Mouse (Mus musculus): ENCODE data around the gene Flvcr1. TPM values are rescaled to one million over a fixed set of nuclear protein-coding genes. Genes with fewer than 3 reads are reported as not detected.
A peak's percentile ranks its signal among the peaks of the same experiment; 100 is the strongest.

The Flvcr1 gene
- polyA plus RNA-seq, 1 experiment from 2014 or later: 9.7 TPM

- Histone ChIP-seq H3K9ac (replicated peaks) (peak overlapping the region; percentile 92), H3K36me3 (peaks cover 29% of the 10 kb centered on the region), H3K9me3 (no peaks in the 10 kb centered on the region), H3K27ac (replicated peaks) (0 out of 2 replicates have a peak overlapping the region, but pooled peaks have one; percentile 86), H3K4me2 (replicated peaks) (peak overlapping the region; percentile 98), H3K27me3 (no peaks in the 10 kb centered on the region), H3K4me1 (peaks cover 26% of the 10 kb centered on the region), H3K4me3 (peak overlapping the region; percentile 67)
- no peak for ATAC-seq (ENCODE audit: low FRiP score, low read depth)
- 55% methylated on average over 11 of the region's 11 CpGs for WGBS
Observed at GRCm38 (mm10) chr1:190976887-190977573, 48.9 kb downstream of the Flvcr1 start.

DNA sequence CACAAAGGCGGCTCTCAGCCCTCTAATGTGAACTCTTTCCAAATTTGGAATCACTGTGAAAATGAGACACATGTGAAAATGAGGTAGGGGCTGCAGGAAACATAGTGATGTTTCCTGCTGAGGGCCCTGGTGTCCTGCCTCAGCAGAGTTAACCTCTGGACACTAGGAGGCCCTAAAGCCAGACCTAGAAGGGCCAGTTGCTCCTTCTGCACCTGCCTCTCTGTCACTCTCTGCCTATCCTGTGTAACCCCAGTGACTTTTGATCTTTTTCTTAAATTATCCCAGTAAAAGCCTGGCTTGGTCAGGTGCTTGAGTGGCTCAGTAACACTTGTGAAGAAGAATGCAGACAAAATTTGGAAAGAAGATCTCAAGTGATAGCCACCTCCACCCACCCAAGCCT lies 51.1 kb downstream of the Flvcr1 start:
- Histone ChIP-seq H3K4me2 (replicated peaks) (no peak overlapping the region), H3K27ac (replicated peaks) (no peak overlapping the region), H3K9ac (replicated peaks) (no peak overlapping the region), H3K9me3 (no peaks in the 10 kb centered on the region), H3K36me3 (peaks cover 48% of the 10 kb centered on the region), H3K27me3 (no peaks in the 10 kb centered on the region), H3K4me3 (no peak overlapping the region), H3K4me1 (peaks cover 26% of the 10 kb centered on the region)
- 88% methylated on average over 1 of the region's 1 CpGs for WGBS
- no peak for ATAC-seq (ENCODE audit: low FRiP score, low read depth)

DNA sequence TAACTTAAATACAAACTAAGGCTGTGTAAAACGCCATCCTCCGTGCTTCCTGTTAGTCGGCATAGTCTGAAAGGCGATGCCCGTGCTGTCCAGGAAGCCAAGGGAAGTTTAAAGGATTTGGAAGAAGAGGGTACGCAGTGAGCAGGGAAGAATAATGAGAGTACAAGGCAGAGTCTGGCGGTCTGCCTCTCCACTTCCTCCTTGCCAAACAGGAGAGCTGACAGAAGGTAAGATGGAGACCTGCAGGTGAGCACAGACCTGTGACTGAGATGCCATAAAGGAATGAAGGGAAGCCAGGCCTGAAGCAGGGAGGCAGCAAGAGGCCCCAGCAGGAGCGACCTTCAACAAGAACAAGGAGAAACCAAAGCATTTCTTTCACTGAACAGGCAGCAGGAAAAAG lies 51.8 kb downstream of the Flvcr1 start:
- Histone ChIP-seq H3K27ac (replicated peaks) (no peak overlapping the region), H3K9ac (replicated peaks) (no peak overlapping the region), H3K36me3 (peaks cover 54% of the 10 kb centered on the region), H3K4me2 (replicated peaks) (no peak overlapping the region), H3K27me3 (no peaks in the 10 kb centered on the region), H3K9me3 (no peaks in the 10 kb centered on the region), H3K4me1 (peaks cover 21% of the 10 kb centered on the region), H3K4me3 (no peak overlapping the region)
- WGBS: 87% methylated on average over 8 of the region's 8 CpGs
- ATAC-seq (ENCODE audit: low FRiP score, low read depth): no peak

GRCm38 (mm10) chr1:190972612-190973192 lies 53.3 kb downstream of the Flvcr1 start:
- H3K4me2 ChIP-seq (replicated peaks): no peak overlapping the region
- no peak overlapping the region for H3K4me3 ChIP-seq
- peaks cover 63% of the 10 kb centered on the region for H3K36me3 ChIP-seq
- no peak for ATAC-seq (ENCODE audit: low FRiP score, low read depth)
- no peak overlapping the region for H3K27ac ChIP-seq (replicated peaks)
- H3K4me1 ChIP-seq: peaks cover 16% of the 10 kb centered on the region
- H3K27me3 ChIP-seq: no peaks in the 10 kb centered on the region
- H3K9me3 ChIP-seq: no peaks in the 10 kb centered on the region
- 80% methylated on average over 7 of the region's 7 CpGs for WGBS
- H3K9ac ChIP-seq (replicated peaks): no peak overlapping the region

- Histone ChIP-seq H3K4me3 (no peak overlapping the region), H3K36me3 (peaks cover 67% of the 10 kb centered on the region), H3K4me1 (peaks cover 9% of the 10 kb centered on the region), H3K4me2 (replicated peaks) (no peak overlapping the region), H3K27me3 (no peaks in the 10 kb centered on the region), H3K27ac (replicated peaks) (no peak overlapping the region), H3K9ac (replicated peaks) (no peak overlapping the region), H3K9me3 (no peaks in the 10 kb centered on the region)
- no peak for ATAC-seq (ENCODE audit: low FRiP score, low read depth)
- 91% methylated on average over 14 of the region's 14 CpGs for WGBS
Observed at GRCm38 (mm10) chr1:190971708-190972610, 54.0 kb downstream of the Flvcr1 start.

- ATAC-seq (ENCODE audit: low FRiP score, low read depth): no peak
- no peaks in the 10 kb centered on the region for H3K9me3 ChIP-seq
- no peaks in the 10 kb centered on the region for H3K4me1 ChIP-seq
- no peaks in the 10 kb centered on the region for H3K27me3 ChIP-seq
- no peak overlapping the region for H3K27ac ChIP-seq (replicated peaks)
- H3K4me3 ChIP-seq: no peak overlapping the region
- peaks cover 83% of the 10 kb centered on the region for H3K36me3 ChIP-seq
- H3K4me2 ChIP-seq (replicated peaks): no peak overlapping the region
- H3K9ac ChIP-seq (replicated peaks): no peak overlapping the region
- 96% methylated on average over 7 of the region's 7 CpGs for WGBS
Observed at GRCm38 (mm10) chr1:190968010-190968409, 57.9 kb downstream of the Flvcr1 start.

GRCm38 (mm10) chr1:190964992-190965780 lies 60.8 kb downstream of the Flvcr1 start:
- H3K36me3 ChIP-seq: peaks cover 85% of the 10 kb centered on the region
- no peak overlapping the region for H3K27ac ChIP-seq (replicated peaks)
- H3K9ac ChIP-seq (replicated peaks): no peak overlapping the region
- H3K27me3 ChIP-seq: no peaks in the 10 kb centered on the region
- no peak overlapping the region for H3K4me3 ChIP-seq
- no peaks in the 10 kb centered on the region for H3K4me1 ChIP-seq
- no peak for ATAC-seq (ENCODE audit: low FRiP score, low read depth)
- H3K4me2 ChIP-seq (replicated peaks): no peak overlapping the region
- H3K9me3 ChIP-seq: no peaks in the 10 kb centered on the region
- 94% methylated on average over 15 of the region's 15 CpGs for WGBS

GRCm38 (mm10) chr1:190962760-190963159 lies 63.2 kb downstream of the Flvcr1 start:
- Histone ChIP-seq H3K27ac (replicated peaks) (no peak overlapping the region), H3K9me3 (no peaks in the 10 kb centered on the region), H3K36me3 (peaks cover 90% of the 10 kb centered on the region), H3K4me2 (replicated peaks) (no peak overlapping the region), H3K4me1 (no peaks in the 10 kb centered on the region), H3K27me3 (no peaks in the 10 kb centered on the region), H3K4me3 (no peak overlapping the region), H3K9ac (replicated peaks) (no peak overlapping the region)
- 95% methylated on average over 3 of the region's 3 CpGs for WGBS
- no peak for ATAC-seq (ENCODE audit: low FRiP score, low read depth)

DNA sequence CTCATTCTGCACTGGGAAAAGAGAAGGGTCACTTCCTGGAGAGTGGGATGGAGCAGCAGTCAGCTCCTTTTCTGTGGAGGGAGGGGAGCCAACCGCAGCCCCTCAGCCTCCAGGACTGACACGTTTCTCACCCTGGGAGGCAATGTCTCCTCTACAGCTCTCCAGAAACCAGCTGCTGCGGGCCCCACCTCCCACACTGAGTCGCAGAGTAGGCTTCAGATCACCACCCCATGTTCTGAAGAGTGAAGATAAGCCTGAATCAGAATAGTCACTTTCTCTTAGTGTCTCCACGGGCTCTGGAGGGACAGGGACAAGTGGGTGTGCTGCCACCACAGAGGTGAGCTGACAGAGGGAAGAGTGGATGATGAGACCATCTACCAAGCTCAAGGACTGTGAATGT lies 67.1 kb downstream of the Flvcr1 start:
- WGBS: 82% methylated on average over 5 of the region's 5 CpGs
- Histone ChIP-seq H3K36me3 (peaks cover 93% of the 10 kb centered on the region), H3K4me1 (no peaks in the 10 kb centered on the region), H3K27ac (replicated peaks) (no peak overlapping the region), H3K4me3 (no peak overlapping the region), H3K4me2 (replicated peaks) (no peak overlapping the region), H3K27me3 (no peaks in the 10 kb centered on the region), H3K9me3 (no peaks in the 10 kb centered on the region), H3K9ac (replicated peaks) (no peak overlapping the region)
- no peak for ATAC-seq (ENCODE audit: low FRiP score, low read depth)

Data from midbrain, embryonic 12.5 days (tissue).